Mouse (Mus musculus) liver, adult 2 months (tissue): ENCODE measurements around the gene Peli1. TPM values are rescaled to one million over a fixed set of nuclear protein-coding genes. Genes with fewer than 3 reads are reported as not detected.

ENCODE experiments used
- DNase-seq: peaks from one replicate; pipeline ENCODE4 v3.0.0-alpha.2; 2011; ENCODE audit warnings: low read depth, low spot score; ENCODE audit errors: extremely low read depth
- H3K27ac ChIP-seq: fragments of 200-500 bp; replicated peaks from 2 replicates; pipeline ENCODE4 v1.5.1; 2012; ENCODE audit warnings: low read depth, mild to moderate bottlenecking, control low read depth, inconsistent platforms, low read length; ENCODE audit not compliant: insufficient read depth
- H3K27me3 ChIP-seq: fragments of 200-500 bp; 2 replicates; pipeline ENCODE4 v1.6.1; 2012; ENCODE audit warnings: mild to moderate bottlenecking, moderate library complexity, low read length, inconsistent platforms; ENCODE audit not compliant: control insufficient read depth, insufficient read depth
- H3K36me3 ChIP-seq: fragments of 200-500 bp; 2 replicates; pipeline ENCODE4 v1.6.1; 2012; ENCODE audit warnings: low read length, inconsistent platforms; ENCODE audit not compliant: control insufficient read depth, insufficient read depth
- H3K4me1 ChIP-seq: fragments of 200-500 bp; 2 replicates; pipeline ENCODE4 v1.6.1; 2011; ENCODE audit warnings: low read length; ENCODE audit not compliant: control insufficient read depth, insufficient read depth
- H3K4me3 ChIP-seq: fragments of 200-500 bp; 2 replicates; pipeline ENCODE4 v1.5.1; 2011; ENCODE audit warnings: low read depth, mild to moderate bottlenecking, control low read depth, low read length, moderate library complexity; ENCODE audit not compliant: insufficient read depth
- H3K79me2 ChIP-seq: fragments of 200-500 bp; 2 replicates; pipeline ENCODE4 v1.6.1; 2012; ENCODE audit warnings: inconsistent platforms, mild to moderate bottlenecking, low read length, moderate library complexity; ENCODE audit not compliant: control insufficient read depth, insufficient read depth
- H3K9ac ChIP-seq: fragments of 200-500 bp; 2 replicates; pipeline ENCODE4 v1.6.1; 2012; ENCODE audit warnings: low read depth, mild to moderate bottlenecking, control low read depth, inconsistent platforms, low read length
- CTCF ChIP-seq: fragments of 200-500 bp; IDR thresholded peaks from 2 replicates; pipeline ENCODE4 v1.5.1; 2011; ENCODE audit warnings: low read depth, low read length, control low read depth
- POLR2A ChIP-seq: fragments of 200-500 bp; IDR thresholded peaks from 2 replicates; pipeline ENCODE4 v1.6.1; 2011; ENCODE audit warnings: low read length, control low read depth; ENCODE audit not compliant: insufficient read depth; ENCODE audit errors: extremely low read depth
- WGBS: fragments of 180-500 bp; shearing (Covaris S2); methylation state at CpG from one replicate; pipeline ENCODE4 v1.1.7; 2018; 5-methylcytosine and 5-hydroxymethylcytosine counted together
- polyA plus RNA-seq: library from polyadenylated mRNA; depleted of rRNA; stranded (reverse); fragments of >200 nt; gene quantifications from 2 replicates; pipeline ENCODE4 v1.2.3, GENCODE M21; 2012
- total RNA-seq: library from RNA; depleted of rRNA; stranded (reverse); fragments of >200 nt; gene quantifications from 2 replicates; pipeline ENCODE4 v1.2.3, GENCODE M21; 2014

The Peli1 gene
- total and polyA plus RNA-seq, 2 experiments: 7.5 to 15.4 TPM

- Histone ChIP-seq H3K27me3 (no peaks in the 10 kb centered on the region), H3K4me1 (peaks cover 5% of the 10 kb centered on the region; the same call in 1 of the 2 replicates), H3K79me2 (peaks cover 30% of the 10 kb centered on the region), H3K9ac (no peak overlapping the region), H3K36me3 (no peaks in the 10 kb centered on the region), H3K27ac (no peak overlapping the region), H3K4me3 (no peak overlapping the region)
- no peak for DNase-seq
- TF ChIP-seq POLR2A: no peak
- TF ChIP-seq CTCF: no peak
- 100% methylated on average over 1 of the region's 1 CpGs for WGBS
Observed at GRCm38 (mm10) chr11:21107120-21107519, 16.0 kb downstream of the Peli1 start.

GRCm38 (mm10) chr11:21109279-21109678, 18.2 kb downstream of the Peli1 start:
- TF ChIP-seq POLR2A: no peak

GRCm38 (mm10) chr11:21114516-21114915, 23.4 kb downstream of the Peli1 start:
- no peak for TF ChIP-seq CTCF
- no peak for TF ChIP-seq POLR2A
- Histone ChIP-seq H3K27ac (no peak overlapping the region), H3K4me1 (peaks cover 8% of the 10 kb centered on the region), H3K9ac (no peak overlapping the region), H3K4me3 (no peak overlapping the region), H3K36me3 (no peaks in the 10 kb centered on the region), H3K27me3 (no peaks in the 10 kb centered on the region), H3K79me2 (peaks cover 23% of the 10 kb centered on the region; the same call in 1 of the 2 replicates)
- WGBS: 64% methylated on average over 2 of the region's 2 CpGs
- no peak for DNase-seq

More at GRCm38 (mm10) chr11:21109279-21109678, 18.2 kb downstream of the Peli1 start:
- no peaks in the 10 kb centered on the region for H3K36me3 ChIP-seq
- no peaks in the 10 kb centered on the region for H3K27me3 ChIP-seq
- no peak overlapping the region for H3K9ac ChIP-seq
- peaks cover 4% of the 10 kb centered on the region; the same call in 1 of the 2 replicates for H3K4me1 ChIP-seq
- WGBS: 14% methylated on average over 2 of the region's 2 CpGs
- H3K27ac ChIP-seq: no peak overlapping the region
- DNase-seq: peak; percentile 37
- no peak overlapping the region for H3K4me3 ChIP-seq
- H3K79me2 ChIP-seq: peaks cover 33% of the 10 kb centered on the region

- Histone ChIP-seq H3K27me3 (no peaks in the 10 kb centered on the region), H3K9ac (no peak overlapping the region), H3K79me2 (peaks cover 22% of the 10 kb centered on the region; the same call in 1 of the 2 replicates), H3K27ac (no peak overlapping the region), H3K4me1 (peaks cover 10% of the 10 kb centered on the region), H3K36me3 (no peaks in the 10 kb centered on the region), H3K4me3 (no peak overlapping the region)
- TF ChIP-seq POLR2A: no peak
- TF ChIP-seq CTCF: no peak
- DNase-seq: no peak
Observed at GRCm38 (mm10) chr11:21115804-21116203, 24.7 kb downstream of the Peli1 start.

GRCm38 (mm10) chr11:21116623-21117295, 25.7 kb downstream of the Peli1 start:
- H3K4me1 ChIP-seq: peaks cover 14% of the 10 kb centered on the region
- H3K36me3 ChIP-seq: no peaks in the 10 kb centered on the region
- peaks cover 24% of the 10 kb centered on the region; the same call in 1 of the 2 replicates for H3K79me2 ChIP-seq

GRCm38 (mm10) chr11:21121737-21122136, 30.6 kb downstream of the Peli1 start:
- no peak overlapping the region for H3K4me3 ChIP-seq
- peaks cover 20% of the 10 kb centered on the region for H3K4me1 ChIP-seq
- no peaks in the 10 kb centered on the region for H3K27me3 ChIP-seq
- 25% methylated on average over 2 of the region's 2 CpGs for WGBS
- no peaks in the 10 kb centered on the region for H3K36me3 ChIP-seq
- H3K9ac ChIP-seq: no peak overlapping the region
- peak; percentile 75 for DNase-seq
- TF ChIP-seq CTCF: no peak
- no peak for TF ChIP-seq POLR2A
- H3K27ac ChIP-seq: no peak overlapping the region
- H3K79me2 ChIP-seq: peaks cover 32% of the 10 kb centered on the region; the same call in 1 of the 2 replicates

More at GRCm38 (mm10) chr11:21116623-21117295, 25.7 kb downstream of the Peli1 start:
- no peaks in the 10 kb centered on the region for H3K27me3 ChIP-seq
- 85% methylated on average over 3 of the region's 3 CpGs for WGBS
- TF ChIP-seq POLR2A: no peak
- TF ChIP-seq CTCF: no peak
- H3K4me3 ChIP-seq: no peak overlapping the region
- no peak overlapping the region for H3K9ac ChIP-seq
- no peak for DNase-seq
- no peak overlapping the region for H3K27ac ChIP-seq
